Mouse (Mus musculus): ENCODE measurements at regions not wholly inside any gene's neighbourhood (a gene's known extent, or its start where the extent isn't known, plus 50 kb on each side); places are given as distances from the start of the nearest gene placed in this dataset.
"Not testable (repeated sequence)": the region's sequence is repeated elsewhere in the genome, so short reads cannot be mapped to it uniquely, and the experiment has no call there.

DNA sequence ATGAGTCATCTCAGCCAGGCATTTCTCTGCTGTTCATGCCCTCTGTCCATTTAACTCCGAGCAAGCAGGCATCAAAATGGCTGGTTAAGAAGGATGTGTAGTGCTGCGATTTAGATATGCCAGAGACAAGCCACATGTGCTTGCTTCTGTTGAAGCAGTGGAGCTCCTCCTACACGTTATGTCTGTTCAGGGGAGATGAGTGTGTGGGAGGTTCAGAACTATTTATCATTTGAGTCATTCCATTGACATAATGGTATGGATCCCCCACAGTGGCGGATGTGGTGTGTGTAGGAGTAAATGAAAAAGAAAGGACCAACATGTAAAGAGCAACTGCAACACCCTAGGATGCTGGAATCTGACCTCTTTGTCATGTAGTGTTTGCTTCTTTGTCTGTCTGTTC lies 517.6 kb downstream of the Dad1 start:
- H3K4me3 ChIP-seq (ENCODE audit: extremely low read depth, insufficient read depth, insufficient read length); H3K27me3 ChIP-seq (ENCODE audit: control insufficient read depth, insufficient read depth, low read length); H3K4me1 ChIP-seq (ENCODE audit: control insufficient read depth, insufficient read depth, insufficient read length); H3K36me3 ChIP-seq (ENCODE audit: control insufficient read depth, insufficient read depth, low read length); H3K27ac ChIP-seq (ENCODE audit: insufficient read depth, low read length); DNase-seq (ENCODE audit: low read depth in 1 of 2, low spot score in 2 of 2): not testable (repeated sequence)
- WGBS = 70% methylated on average over 4 of the region's 4 CpGs

DNA sequence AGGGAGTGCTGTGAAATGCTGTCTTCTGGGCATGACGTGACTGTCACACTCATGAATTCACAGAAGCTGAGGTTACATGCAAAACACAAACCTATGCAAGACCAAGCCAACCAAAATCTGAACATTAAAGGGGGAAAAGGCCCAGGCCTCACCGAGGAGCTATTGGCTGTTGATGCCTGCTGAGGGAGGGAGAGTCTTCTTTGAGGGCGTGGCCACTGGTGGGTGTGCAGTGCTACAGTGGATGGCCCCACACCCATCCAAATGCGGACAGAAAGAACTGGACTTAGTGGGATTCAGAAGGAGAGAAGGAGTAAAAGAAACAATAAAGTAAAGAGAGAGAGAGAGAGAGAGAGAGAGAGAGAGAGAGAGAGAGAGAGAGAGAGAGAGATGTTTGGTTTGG lies 522.3 kb downstream of the Dad1 start:
- not testable (repeated sequence) for DNase-seq (ENCODE audit: low read depth in 1 of 2, low spot score in 2 of 2); H3K4me1 ChIP-seq (ENCODE audit: control insufficient read depth, insufficient read depth, insufficient read length)
- no CpG with 5 or more reads among the region's 4 CpGs for WGBS

DNA sequence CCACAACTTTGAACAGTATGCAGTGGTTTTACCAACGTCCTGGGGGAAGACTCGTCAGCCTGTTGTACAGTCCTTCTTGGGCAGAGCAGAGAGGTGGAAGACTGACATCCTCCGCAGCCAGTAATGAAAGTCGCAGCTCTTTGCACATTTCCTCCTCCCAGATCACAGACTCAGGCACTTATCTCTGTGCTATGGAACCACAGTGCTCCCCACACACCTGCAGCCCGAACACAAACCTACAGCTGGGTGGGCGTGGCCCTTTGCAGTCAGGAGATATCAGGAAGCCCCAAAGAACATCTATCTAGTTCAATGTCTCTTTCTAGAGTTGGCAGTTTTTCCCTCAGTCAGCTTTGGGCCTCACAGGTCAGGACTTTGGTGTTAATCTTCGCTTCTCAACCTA lies 524.0 kb downstream of the Dad1 start:
- not testable (repeated sequence) for H3K4me1 ChIP-seq (ENCODE audit: control insufficient read depth, insufficient read depth, insufficient read length); H3K4me3 ChIP-seq (ENCODE audit: extremely low read depth, insufficient read depth, insufficient read length); DNase-seq (ENCODE audit: low read depth in 1 of 2, low spot score in 2 of 2); H3K27ac ChIP-seq (ENCODE audit: insufficient read depth, low read length); H3K36me3 ChIP-seq (ENCODE audit: control insufficient read depth, insufficient read depth, low read length); H3K27me3 ChIP-seq (ENCODE audit: control insufficient read depth, insufficient read depth, low read length)
- WGBS = 58% methylated on average over 1 of the region's 7 CpGs

More for the DNA sequence above, 522.3 kb downstream of the Dad1 start:
- H3K4me3 ChIP-seq (ENCODE audit: extremely low read depth, insufficient read depth, insufficient read length); H3K36me3 ChIP-seq (ENCODE audit: control insufficient read depth, insufficient read depth, low read length); H3K27ac ChIP-seq (ENCODE audit: insufficient read depth, low read length); H3K27me3 ChIP-seq (ENCODE audit: control insufficient read depth, insufficient read depth, low read length): not testable (repeated sequence)

DNA sequence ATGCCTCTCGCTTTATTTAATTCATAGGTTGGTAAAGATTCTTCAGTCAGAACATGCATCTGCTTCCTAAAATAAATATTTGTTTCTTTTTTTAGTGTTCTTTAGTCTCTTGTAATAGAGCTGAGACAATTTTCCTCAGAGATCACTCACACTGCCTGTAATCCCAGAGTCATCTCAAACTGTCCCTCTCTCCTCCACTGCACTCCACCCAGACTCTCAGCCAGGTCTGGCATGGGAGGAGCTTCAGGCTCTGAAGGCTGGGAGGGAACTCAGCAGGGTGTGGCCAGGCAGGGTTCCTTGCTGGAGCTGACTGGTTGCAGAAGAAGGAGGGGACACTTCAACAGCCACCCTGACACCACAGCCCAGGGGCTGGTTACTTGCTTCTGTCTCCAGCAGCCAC lies 524.8 kb downstream of the Dad1 start:
- H3K4me1 ChIP-seq (ENCODE audit: control insufficient read depth, insufficient read depth, insufficient read length); H3K27ac ChIP-seq (ENCODE audit: insufficient read depth, low read length); H3K4me3 ChIP-seq (ENCODE audit: extremely low read depth, insufficient read depth, insufficient read length); DNase-seq (ENCODE audit: low read depth in 1 of 2, low spot score in 2 of 2); H3K27me3 ChIP-seq (ENCODE audit: control insufficient read depth, insufficient read depth, low read length); H3K36me3 ChIP-seq (ENCODE audit: control insufficient read depth, insufficient read depth, low read length): not testable (repeated sequence)
- WGBS = 83% methylated on average over 1 of the region's 1 CpGs

DNA sequence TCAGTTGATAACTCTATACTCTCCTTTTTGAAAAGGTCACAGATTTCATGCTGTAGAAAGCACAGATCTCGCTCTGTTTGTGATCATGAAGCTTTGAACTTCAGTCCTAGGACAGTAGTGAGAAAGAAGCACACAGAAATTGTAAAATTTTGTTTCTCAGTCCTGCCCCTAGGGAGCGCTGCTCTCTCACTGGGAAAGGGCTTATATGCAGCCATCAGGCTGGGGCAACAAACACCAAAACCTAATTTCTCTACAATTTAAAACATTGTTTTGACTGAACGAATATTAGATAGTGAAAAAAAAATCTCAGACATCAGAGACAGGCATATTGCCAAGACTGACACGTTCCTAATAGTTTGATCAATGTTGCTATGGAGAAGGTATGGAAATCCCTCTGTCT lies 527.0 kb downstream of the Dad1 start:
- not testable (repeated sequence) for H3K36me3 ChIP-seq (ENCODE audit: control insufficient read depth, insufficient read depth, low read length); H3K4me3 ChIP-seq (ENCODE audit: extremely low read depth, insufficient read depth, insufficient read length); H3K27me3 ChIP-seq (ENCODE audit: control insufficient read depth, insufficient read depth, low read length); DNase-seq (ENCODE audit: low read depth in 1 of 2, low spot score in 2 of 2); H3K27ac ChIP-seq (ENCODE audit: insufficient read depth, low read length); H3K4me1 ChIP-seq (ENCODE audit: control insufficient read depth, insufficient read depth, insufficient read length)
- 53% methylated on average over 2 of the region's 4 CpGs for WGBS

DNA sequence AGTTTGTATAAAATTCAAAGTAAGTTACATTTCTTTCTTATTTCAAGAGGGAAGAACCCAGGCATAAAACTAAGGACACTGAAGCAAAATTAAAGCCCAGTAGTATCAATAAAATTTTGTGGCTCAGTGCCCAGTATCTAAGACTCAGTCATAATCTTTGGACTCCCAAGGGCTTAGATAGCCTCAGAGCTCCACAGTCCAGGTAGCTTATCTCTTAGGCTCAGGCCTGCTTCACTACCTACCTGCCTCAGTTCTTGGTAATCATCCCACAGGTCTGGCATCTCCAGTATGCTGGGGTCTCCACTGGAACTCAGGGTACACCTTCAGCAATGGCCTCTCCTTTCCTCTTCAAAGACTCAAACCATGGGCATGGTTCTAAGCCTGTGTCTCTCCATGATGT lies 530.3 kb downstream of the Dad1 start:
- H3K4me3 ChIP-seq (ENCODE audit: extremely low read depth, insufficient read depth, insufficient read length); H3K4me1 ChIP-seq (ENCODE audit: control insufficient read depth, insufficient read depth, insufficient read length); DNase-seq (ENCODE audit: low read depth in 1 of 2, low spot score in 2 of 2); H3K27ac ChIP-seq (ENCODE audit: insufficient read depth, low read length); H3K36me3 ChIP-seq (ENCODE audit: control insufficient read depth, insufficient read depth, low read length); H3K27me3 ChIP-seq (ENCODE audit: control insufficient read depth, insufficient read depth, low read length): not testable (repeated sequence)

DNA sequence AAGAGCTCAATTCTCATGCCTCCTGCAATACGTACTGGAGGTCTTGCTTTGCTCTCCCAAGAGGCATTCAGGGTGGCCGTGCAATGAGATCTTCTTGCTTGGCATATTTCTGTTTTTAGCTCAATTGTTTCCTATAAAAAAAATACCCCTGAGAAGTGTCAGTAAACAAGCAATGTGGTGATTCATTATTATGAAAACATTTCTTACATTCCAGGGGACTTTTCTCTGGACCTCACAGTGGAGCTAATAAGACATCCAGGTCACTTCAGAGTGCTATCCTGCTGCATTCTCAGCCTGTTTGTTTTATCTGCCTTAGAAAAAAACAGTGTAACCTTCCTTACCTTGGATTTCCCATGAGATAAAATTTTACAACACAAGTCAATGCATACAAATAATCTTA lies 532.0 kb downstream of the Dad1 start:
- H3K27me3 ChIP-seq (ENCODE audit: control insufficient read depth, insufficient read depth, low read length); H3K4me3 ChIP-seq (ENCODE audit: extremely low read depth, insufficient read depth, insufficient read length); H3K27ac ChIP-seq (ENCODE audit: insufficient read depth, low read length); H3K36me3 ChIP-seq (ENCODE audit: control insufficient read depth, insufficient read depth, low read length); DNase-seq (ENCODE audit: low read depth in 1 of 2, low spot score in 2 of 2); H3K4me1 ChIP-seq (ENCODE audit: control insufficient read depth, insufficient read depth, insufficient read length): not testable (repeated sequence)
- WGBS = 85% methylated on average over 2 of the region's 2 CpGs

DNA sequence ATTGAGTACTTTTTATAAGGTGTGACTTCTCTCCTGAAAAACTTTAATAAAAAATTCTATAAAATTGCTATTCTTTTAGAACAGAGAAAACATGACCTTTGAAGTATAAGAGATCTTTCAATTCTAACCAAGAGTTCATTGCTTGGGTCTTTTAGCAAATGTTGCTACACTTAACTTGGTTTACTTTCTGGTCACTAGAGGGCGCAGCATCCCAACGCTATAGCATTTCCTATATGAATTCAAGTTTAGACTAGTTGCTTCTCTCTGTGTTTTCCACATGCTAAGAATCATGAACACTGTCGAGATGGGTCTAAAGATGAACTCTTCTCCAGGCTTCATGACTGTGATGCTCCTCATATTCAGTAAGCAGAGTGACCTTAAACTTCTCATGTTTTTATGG lies 544.3 kb downstream of the Dad1 start:
- DNase-seq (ENCODE audit: low read depth in 1 of 2, low spot score in 2 of 2) = peak in 1 of 2 experiments; percentile 1
- H3K4me1 ChIP-seq (ENCODE audit: control insufficient read depth, insufficient read depth, insufficient read length); H3K4me3 ChIP-seq (ENCODE audit: extremely low read depth, insufficient read depth, insufficient read length); H3K36me3 ChIP-seq (ENCODE audit: control insufficient read depth, insufficient read depth, low read length); H3K27ac ChIP-seq (ENCODE audit: insufficient read depth, low read length); H3K27me3 ChIP-seq (ENCODE audit: control insufficient read depth, insufficient read depth, low read length): not testable (repeated sequence)
- WGBS = 3% methylated on average over 3 of the region's 3 CpGs

DNA sequence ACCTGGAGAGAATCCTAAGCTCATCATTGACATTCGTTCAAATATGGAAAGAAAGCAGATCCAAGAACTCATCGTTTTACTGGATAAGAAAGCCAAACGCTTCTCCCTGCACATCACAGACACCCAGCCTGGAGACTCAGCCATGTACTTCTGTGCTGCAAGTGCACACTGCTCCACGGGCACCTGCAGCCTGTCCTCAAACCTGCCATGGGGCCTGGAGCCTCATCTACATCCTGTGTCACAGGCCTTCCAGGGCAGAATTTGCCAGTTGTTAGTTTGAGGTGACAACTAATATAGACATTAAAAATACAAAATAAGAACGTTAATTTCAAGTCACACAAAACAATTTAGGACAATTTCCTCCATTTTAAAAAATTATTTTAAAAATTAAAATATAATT lies 549.6 kb downstream of the Dad1 start:
- not testable (repeated sequence) for DNase-seq (ENCODE audit: low read depth in 1 of 2, low spot score in 2 of 2); H3K27ac ChIP-seq (ENCODE audit: insufficient read depth, low read length); H3K4me3 ChIP-seq (ENCODE audit: extremely low read depth, insufficient read depth, insufficient read length); H3K27me3 ChIP-seq (ENCODE audit: control insufficient read depth, insufficient read depth, low read length); H3K36me3 ChIP-seq (ENCODE audit: control insufficient read depth, insufficient read depth, low read length); H3K4me1 ChIP-seq (ENCODE audit: control insufficient read depth, insufficient read depth, insufficient read length)
- 82% methylated on average over 5 of the region's 5 CpGs for WGBS

DNA sequence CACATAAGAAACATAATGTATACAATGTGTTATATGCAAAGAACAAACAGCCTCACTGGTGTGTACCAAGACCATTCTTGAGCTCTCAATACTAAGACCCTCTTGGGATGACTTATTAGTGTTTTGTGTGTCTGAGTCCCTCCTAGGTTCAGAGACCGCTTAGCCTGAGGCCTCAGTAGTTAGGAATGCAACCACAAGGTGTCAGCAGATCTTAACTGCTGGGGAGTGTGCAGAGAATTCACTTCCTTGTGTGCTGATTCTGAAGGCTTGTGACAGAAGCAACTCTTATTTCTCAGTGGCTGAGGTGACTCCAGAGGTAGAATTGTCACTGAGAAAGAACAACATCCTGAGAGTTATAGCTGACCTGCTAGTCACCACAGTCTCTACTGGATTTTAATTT lies 550.3 kb downstream of the Dad1 start:
- H3K36me3 ChIP-seq (ENCODE audit: control insufficient read depth, insufficient read depth, low read length); H3K27ac ChIP-seq (ENCODE audit: insufficient read depth, low read length); DNase-seq (ENCODE audit: low read depth in 1 of 2, low spot score in 2 of 2); H3K27me3 ChIP-seq (ENCODE audit: control insufficient read depth, insufficient read depth, low read length); H3K4me1 ChIP-seq (ENCODE audit: control insufficient read depth, insufficient read depth, insufficient read length); H3K4me3 ChIP-seq (ENCODE audit: extremely low read depth, insufficient read depth, insufficient read length): not testable (repeated sequence)
- WGBS = 10% methylated on average over 1 of the region's 1 CpGs

DNA sequence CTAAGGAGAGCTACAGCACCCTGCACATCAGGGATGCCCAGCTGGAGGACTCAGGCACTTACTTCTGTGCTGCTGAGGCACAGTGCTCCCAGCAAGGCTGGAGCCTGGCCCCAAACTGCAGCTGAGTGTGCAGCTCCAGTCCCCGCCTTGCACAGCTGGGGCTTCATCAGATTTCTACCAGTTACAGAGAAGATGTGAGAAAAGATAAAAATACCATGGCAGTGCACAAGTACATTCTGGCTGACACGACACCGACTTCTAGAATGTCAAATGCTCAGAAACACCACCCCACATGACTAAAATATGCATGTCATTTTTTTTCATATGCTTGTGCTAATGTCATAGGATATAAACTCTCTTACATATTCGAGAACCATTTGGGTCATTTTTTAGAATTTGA lies 569.8 kb downstream of the Dad1 start:
- H3K27ac ChIP-seq (ENCODE audit: insufficient read depth, low read length); DNase-seq (ENCODE audit: low read depth in 1 of 2, low spot score in 2 of 2); H3K36me3 ChIP-seq (ENCODE audit: control insufficient read depth, insufficient read depth, low read length); H3K27me3 ChIP-seq (ENCODE audit: control insufficient read depth, insufficient read depth, low read length); H3K4me1 ChIP-seq (ENCODE audit: control insufficient read depth, insufficient read depth, insufficient read length); H3K4me3 ChIP-seq (ENCODE audit: extremely low read depth, insufficient read depth, insufficient read length): not testable (repeated sequence)
- 59% methylated on average over 4 of the region's 4 CpGs for WGBS

All from spleen, adult 2 months (tissue).